Mouse (Mus musculus) left cerebral cortex, postnatal 10 days (tissue): ENCODE data around the gene Gmnc. TPM values are rescaled to one million over a fixed set of nuclear protein-coding genes. Genes with fewer than 3 reads are reported as not detected.

ENCODE experiments used
- DNase-seq, 2 experiments: peaks; one replicate each; pipeline ENCODE4 v3.0.0; 2021 to 2022; ENCODE audit warnings: low spot score in 2 of 2, mixed read lengths in 1 of 2; ENCODE audit errors: extremely low spot score in 1 of 2
- intact Hi-C: fragments of 180-260 bp; cut with DNase I; formaldehyde crosslinking; loops from one replicate; pipeline ENCODE4 v1.15.1; 2025
- total RNA-seq, 2 experiments: library from RNA; stranded (reverse); gene quantifications; 2 replicates each; pipeline ENCODE4 v1.2.3; 2021

Gmnc gene
- total RNA-seq, 2 experiments from 2014 or later = 0.58 to 0.91 TPM

DNA sequence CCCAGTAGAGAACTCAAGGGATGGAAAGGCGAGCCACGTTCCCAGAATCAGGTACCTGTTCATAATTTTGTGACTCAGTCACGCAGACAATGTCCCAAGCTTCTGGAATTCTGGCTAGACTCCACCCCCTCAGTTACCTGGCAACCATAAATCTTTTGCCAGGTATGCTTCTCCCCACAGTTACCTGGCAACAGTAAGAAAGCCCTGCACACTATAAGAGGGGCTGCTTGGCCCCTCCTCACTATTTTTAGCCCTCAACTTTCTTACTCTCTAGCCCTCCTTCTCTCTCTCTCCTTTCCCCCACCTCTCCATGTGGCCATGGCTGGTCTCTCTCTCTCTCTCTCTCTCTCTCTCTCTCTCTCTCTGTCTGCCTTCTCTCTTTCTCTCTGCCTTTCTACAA lies 114.6 kb downstream of the Gmnc start:
- DNase-seq = no peak
- intact Hi-C loops = no loop called here
